ENCODE assay signal across 20 mouse cellular contexts in genomic region chr9:15861402-15861801, GRCm38 (mm10). TPM values are rescaled to one million over a fixed set of nuclear protein-coding genes. Genes with fewer than 3 reads are reported as not detected.
"Had no signal": no experiment of that assay in that cellular context is flagged by ENCODE, and none has a peak within 500 bp of the region (broad histone marks: within the 10 kb centered on the region; RNA-seq: fewer than 3 reads in every experiment).

No protein-coding gene starts in this region.

- DNase-seq: kidney, postnatal 10 days; kidney, postnatal 4 days; liver; liver, embryonic 13.5 days; liver, postnatal 0 days; lung, postnatal 14 days; right cerebral cortex, adult 18-20 months; thymus, postnatal 4 days had no signal

- H3K27ac ChIP-seq: layer of hippocampus, adult 2 months; limb, embryonic 12.5 days; liver, embryonic 13.5 days; lung, embryonic 15.5 days; macrophage; midbrain, embryonic 13.5 days; neural tube, embryonic 12.5 days; stomach, postnatal 0 days had no signal

- ATAC-seq: liver, postnatal 0 days; midbrain, embryonic 13.5 days had no signal

- H3K27me3 ChIP-seq: liver, embryonic 13.5 days; lung, embryonic 15.5 days; midbrain, embryonic 13.5 days; neural tube, embryonic 12.5 days had no signal

- H3K36me3 ChIP-seq: limb, embryonic 12.5 days; liver, embryonic 13.5 days; lung, embryonic 15.5 days; midbrain, embryonic 13.5 days; neural tube, embryonic 12.5 days had no signal

- H3K4me1 ChIP-seq: liver, embryonic 13.5 days; lung, embryonic 15.5 days; midbrain, embryonic 13.5 days; neural tube, embryonic 12.5 days had no signal

- H3K9me3 ChIP-seq: limb, embryonic 12.5 days; liver, embryonic 13.5 days; lung, embryonic 15.5 days; midbrain, embryonic 13.5 days; neural tube, embryonic 12.5 days had no signal

- H3K9ac ChIP-seq: limb, embryonic 12.5 days; liver, embryonic 13.5 days; liver, postnatal 0 days; lung, embryonic 15.5 days; midbrain, embryonic 13.5 days; neural tube, embryonic 12.5 days had no signal

- H3K4me3 ChIP-seq: layer of hippocampus, adult 2 months; limb, embryonic 12.5 days; liver, embryonic 13.5 days; lung, embryonic 15.5 days; midbrain, embryonic 13.5 days; myocyte; neural tube, embryonic 12.5 days had no signal

- H3K4me2 ChIP-seq: limb, embryonic 12.5 days; liver, embryonic 13.5 days; lung, embryonic 15.5 days; midbrain, embryonic 13.5 days; neural tube, embryonic 12.5 days had no signal

RNA-seq across cellular contexts. Expression of gene Mtnr1b, which starts 13.0 kb away (rescaled TPM):
- total RNA-seq: layer of hippocampus, adult 2 months; layer of hippocampus, postnatal 10 days; left cerebral cortex, postnatal 36 days; megakaryocyte-erythroid progenitor cell, adult 5-6 weeks; neutrophil, adult 5-6 weeks had no signal
- polyA plus RNA-seq: limb, embryonic 12.5 days; liver, embryonic 13.5 days; liver, postnatal 0 days; lung, embryonic 15.5 days; macrophage; midbrain, embryonic 13.5 days; myocyte; neural tube, embryonic 12.5 days; stomach, postnatal 0 days had no signal
